Mouse (Mus musculus) naive thymus-derived CD4-positive, alpha-beta T cell, adult 5 months (primary cell): Measurements from ENCODE around the gene Gcnt3. TPM values are rescaled to one million over a fixed set of nuclear protein-coding genes. Genes with fewer than 3 reads are reported as not detected.

Experiments used
- polyA plus RNA-seq: library from polyadenylated mRNA; unstranded; fragments of 100-300 nt; shearing (Covaris generic); gene quantifications from one replicate; pipeline ENCODE4 v1.2.1, GENCODE M21; 2017

The Gcnt3 gene
- 0.07 TPM for polyA plus RNA-seq

DNA sequence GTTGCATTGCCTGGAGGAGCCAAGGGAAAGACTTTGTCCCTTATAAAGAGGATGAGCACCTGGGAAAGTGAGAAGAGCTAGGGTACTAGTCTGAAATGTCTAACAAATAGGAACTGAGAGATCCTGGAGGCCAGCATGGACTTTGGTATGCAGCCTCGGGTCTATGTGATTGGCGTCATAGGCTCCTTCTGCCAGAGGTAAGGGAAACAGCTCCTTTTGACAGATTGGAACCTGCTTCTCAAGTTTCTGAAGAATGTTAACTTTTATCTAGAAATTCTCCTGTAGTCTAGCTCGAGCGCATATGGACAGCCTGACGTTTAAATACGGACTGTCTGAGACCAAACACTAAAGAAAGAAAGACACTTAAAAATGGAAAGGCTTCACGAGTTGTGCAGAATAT is at the start of gene Gcnt3:
Gene Gcnt3, minus strand, starts transcription at position 101 of the 400 bp plus-strand sequence.

DNA sequence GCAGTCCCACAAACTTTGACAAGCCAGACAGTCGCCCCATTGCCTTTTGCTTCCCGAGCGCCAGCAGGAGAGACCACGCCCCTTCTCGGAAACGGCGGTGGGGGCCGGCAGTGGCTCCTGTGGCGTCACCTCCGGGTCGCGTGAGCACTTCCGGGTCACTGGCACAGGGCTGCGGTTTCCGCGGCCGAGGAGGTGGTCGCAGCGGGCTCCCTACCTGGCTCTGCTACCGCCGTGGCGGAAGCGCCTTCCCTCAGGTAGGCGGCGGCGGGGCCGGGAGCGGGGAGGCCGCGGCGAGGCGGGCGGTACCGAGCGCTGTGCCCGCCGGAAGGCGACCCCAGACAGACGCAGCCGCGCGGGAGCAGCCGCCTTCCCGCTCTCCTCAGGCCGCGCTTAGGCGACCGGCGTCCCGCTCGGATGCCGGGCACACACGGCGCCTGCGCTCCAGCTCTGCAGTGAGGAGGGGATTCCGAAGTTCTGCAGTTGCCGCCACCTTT is 25.4 kb downstream of the Gcnt3 start, which contains the start of gene Gtf2a2:
Gene Gtf2a2, plus strand, starts transcription at position 143 of the 494 bp plus-strand sequence.

DNA sequence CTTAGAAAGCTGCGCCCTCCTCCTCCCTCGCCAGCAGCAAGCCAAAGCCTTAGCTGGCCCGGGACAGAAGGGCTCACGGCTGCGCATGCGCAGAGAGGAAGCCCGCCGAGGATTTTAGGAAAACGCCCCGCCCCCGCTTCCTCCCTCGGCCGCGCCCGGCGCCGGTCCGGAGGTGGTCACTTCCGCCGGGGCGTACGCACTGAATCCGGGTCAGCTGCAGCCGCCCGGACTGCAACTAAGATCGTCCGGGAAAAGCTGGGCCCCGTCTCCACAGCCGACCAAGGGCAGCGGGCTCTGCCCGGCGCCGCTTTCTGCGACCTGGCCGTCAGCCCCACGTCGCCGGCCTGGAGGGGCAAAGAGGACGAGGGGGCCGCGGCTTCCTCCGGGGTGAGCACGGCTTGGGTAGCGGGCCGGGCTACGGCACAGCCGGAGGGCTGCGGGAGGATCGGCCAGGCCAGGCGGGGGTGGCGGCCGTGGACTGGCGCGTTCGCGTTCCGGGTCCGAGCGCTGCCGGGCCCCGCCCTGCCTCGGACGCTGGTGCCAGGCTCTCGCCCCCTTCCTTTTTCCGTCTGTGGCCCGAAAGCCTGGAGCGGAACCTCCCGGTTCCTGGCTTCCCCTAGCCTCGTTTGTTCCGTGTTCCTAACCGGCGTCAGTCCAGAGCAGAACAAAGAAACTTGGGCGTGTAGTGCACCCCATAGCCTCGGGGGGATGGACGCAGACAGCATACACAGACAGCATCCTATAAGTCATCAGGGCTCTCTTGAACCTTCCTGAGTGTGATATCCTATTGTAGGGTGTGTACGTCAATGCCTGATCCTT is 48.4 kb downstream of the Gcnt3 start, which contains the start of gene Bnip2:
Gene Bnip2, plus strand, starts transcription at position 164 of the 819 bp plus-strand sequence.

Other genes with a start within 250 kb of the Gcnt3 start
- gene Bnip2, start 48.6 kb downstream of the Gcnt3 start, polyA plus RNA-seq, result 77.5 TPM
- gene Gtf2a2, start 25.5 kb downstream of the Gcnt3 start, polyA plus RNA-seq, result 134 TPM
- not detected for gene Fam81a, start 104.5 kb upstream of the Gcnt3 start, polyA plus RNA-seq
- gene Myo1e, start 169.3 kb upstream of the Gcnt3 start, polyA plus RNA-seq, result 1.3 TPM